Mouse (Mus musculus) intestine, embryonic 15.5 days (tissue): Measurements from ENCODE around the gene Clec11a. TPM values are rescaled to one million over a fixed set of nuclear protein-coding genes. Genes with fewer than 3 reads are reported as not detected.
"Not testable (repeated sequence)": the region's sequence is repeated elsewhere in the genome, so short reads cannot be mapped to it uniquely, and the experiment has no call there.

Experiments
- ATAC-seq: fragments of 200-750 bp; cut with Nextera tagmentation; 2 replicates; pipeline ENCODE4 v1.8.0; 2017; ENCODE audit warnings: moderate TSS enrichment, moderate library complexity
- H3K27ac ChIP-seq: fragments of 300-500 bp; sonication (generic); 2 replicates; pipeline ENCODE4 v1.5.1; 2015; ENCODE audit warnings: mild to moderate bottlenecking, inconsistent platforms
- H3K27me3 ChIP-seq: fragments of 300-500 bp; sonication (generic); replicated peaks from 2 replicates; pipeline ENCODE4 v1.6.1; 2015; ENCODE audit warnings: inconsistent platforms
- H3K36me3 ChIP-seq: fragments of 300-500 bp; sonication (generic); 2 replicates; pipeline ENCODE4 v1.6.1; 2015; ENCODE audit warnings: inconsistent platforms
- H3K4me1 ChIP-seq: fragments of 300-500 bp; sonication (generic); replicated peaks from 2 replicates; pipeline ENCODE4 v1.6.1; 2015; ENCODE audit warnings: inconsistent platforms
- H3K4me2 ChIP-seq: fragments of 300-500 bp; sonication (generic); replicated peaks from 2 replicates; pipeline ENCODE4 v1.6.1; 2015; ENCODE audit warnings: mild to moderate bottlenecking, inconsistent platforms
- H3K4me3 ChIP-seq: fragments of 300-500 bp; sonication (generic); replicated peaks from 2 replicates; pipeline ENCODE4 v1.5.1; 2015; ENCODE audit warnings: inconsistent platforms
- H3K9ac ChIP-seq: fragments of 300-500 bp; sonication (generic); 2 replicates; pipeline ENCODE4 v1.6.1; 2015; ENCODE audit warnings: inconsistent platforms
- H3K9me3 ChIP-seq: fragments of 300-500 bp; sonication (generic); 2 replicates; pipeline ENCODE4 v1.6.1; 2016; ENCODE audit warnings: inconsistent platforms
- WGBS: fragments of 180-500 bp; shearing (Covaris S2); methylation state at CpG from one replicate; pipeline ENCODE4 v1.1.7; 2015; 5-methylcytosine and 5-hydroxymethylcytosine counted together
- polyA plus RNA-seq: library from polyadenylated mRNA; unstranded; fragments of >200 nt; fragmentation: Nextera tagmentation; extraction: Ambion mirVana; gene quantifications from 2 replicates; pipeline ENCODE4 v1.2.1, GENCODE M21; 2015

Clec11a gene
- polyA plus RNA-seq, 1 experiment from 2014 or later: 8.0 TPM

GRCm38 (mm10) chr7:44303346-44304340 lies 3.1 kb downstream of the Clec11a start:
- Histone ChIP-seq H3K4me3 (peak overlapping the region; percentile 68), H3K4me2 (peak overlapping the region; percentile 79), H3K4me1 (peaks cover 16% of the 10 kb centered on the region; the same call in 1 of the 2 replicates), H3K27ac (peak overlapping the region; percentile 95; the same call in 1 of the 2 replicates), H3K9me3 (no peaks in the 10 kb centered on the region), H3K27me3 (peaks cover 3% of the 10 kb centered on the region; the same call in 1 of the 2 replicates), H3K36me3 (no peaks in the 10 kb centered on the region), H3K9ac (peak overlapping the region; percentile 87)
- WGBS: 84% methylated on average over 14 of the region's 14 CpGs
- no peak for ATAC-seq

DNA sequence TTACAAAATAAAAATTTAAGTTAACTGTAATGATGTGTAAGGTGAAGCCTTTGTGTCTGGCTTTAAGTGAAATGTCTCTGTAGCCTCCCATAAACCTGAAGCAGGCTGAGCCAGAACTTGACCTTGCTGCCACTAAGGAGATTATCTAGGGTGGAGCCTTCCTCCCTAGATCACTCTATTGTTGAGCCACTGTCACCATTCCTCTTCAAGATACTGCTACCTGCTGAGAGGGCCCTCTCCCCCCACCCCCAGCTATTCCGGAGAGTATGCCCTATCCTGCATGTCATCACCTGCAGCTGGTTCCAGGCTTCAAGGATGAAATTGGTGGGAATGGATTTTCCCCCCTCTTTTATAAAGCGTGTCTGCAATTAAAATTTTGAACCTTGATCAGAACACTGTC lies 9.2 kb downstream of the Clec11a start:
- WGBS: 84% methylated on average over 2 of the region's 2 CpGs
- H3K27ac ChIP-seq: not testable (repeated sequence)

DNA sequence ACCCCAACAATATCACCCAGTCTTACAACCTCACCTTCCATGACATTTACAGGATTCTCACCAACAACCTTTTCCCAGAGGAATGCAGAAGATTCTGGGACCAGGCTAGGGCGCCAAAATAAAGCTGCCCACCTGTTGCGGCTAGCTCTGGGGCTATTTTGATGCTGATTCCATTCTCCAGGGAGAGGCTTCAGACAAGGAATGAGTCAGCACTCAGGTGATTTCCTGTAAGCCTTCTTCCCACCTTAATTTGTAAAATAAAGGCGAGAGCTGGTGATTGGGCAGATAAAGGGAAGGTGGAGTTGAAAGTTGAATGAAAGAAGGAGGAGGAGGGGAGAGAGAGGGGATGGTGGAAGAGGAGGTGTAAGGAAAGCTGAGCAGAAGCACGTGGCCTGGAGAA lies 15.3 kb downstream of the Clec11a start:
- Histone ChIP-seq H3K4me1 (no peaks in the 10 kb centered on the region), H3K36me3 (no peaks in the 10 kb centered on the region), H3K9ac (no peak overlapping the region), H3K9me3 (no peaks in the 10 kb centered on the region), H3K4me2 (no peak overlapping the region), H3K4me3 (no peak overlapping the region), H3K27me3 (no peaks in the 10 kb centered on the region), H3K27ac (no peak overlapping the region)
- ATAC-seq: no peak
- 53% methylated on average over 4 of the region's 4 CpGs for WGBS

More for the DNA sequence above, 9.2 kb downstream of the Clec11a start:
- not testable (repeated sequence) for H3K4me2 ChIP-seq, H3K9me3 ChIP-seq, H3K9ac ChIP-seq, H3K27me3 ChIP-seq, H3K36me3 ChIP-seq, ATAC-seq, H3K4me3 ChIP-seq, H3K4me1 ChIP-seq

DNA sequence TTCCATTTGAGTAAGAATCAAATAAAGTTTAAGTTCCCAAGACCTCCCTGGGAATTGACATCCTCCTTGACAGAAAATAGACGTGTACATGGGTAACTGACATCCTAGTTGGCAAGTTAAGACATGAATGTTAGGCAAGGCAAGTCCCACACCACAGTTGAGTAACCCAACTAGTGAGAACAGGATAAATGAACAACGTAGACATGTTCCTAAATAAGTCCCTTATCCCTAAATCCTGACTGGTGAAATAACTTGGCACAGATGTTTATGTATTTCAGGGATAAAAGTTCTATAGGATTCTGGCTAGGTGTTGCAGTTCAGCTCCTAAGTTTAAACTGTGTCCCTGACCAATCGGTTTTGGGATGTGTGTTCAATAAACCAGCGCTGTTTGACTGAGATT lies 15.7 kb downstream of the Clec11a start:
- no peak overlapping the region for H3K4me3 ChIP-seq
- H3K36me3 ChIP-seq: no peaks in the 10 kb centered on the region
- H3K27ac ChIP-seq: no peak overlapping the region
- H3K27me3 ChIP-seq: no peaks in the 10 kb centered on the region
- no peak overlapping the region for H3K9ac ChIP-seq
- H3K4me1 ChIP-seq: no peaks in the 10 kb centered on the region
- H3K4me2 ChIP-seq: no peak overlapping the region
- 75% methylated on average over 4 of the region's 4 CpGs for WGBS
- no peaks in the 10 kb centered on the region for H3K9me3 ChIP-seq
- no peak for ATAC-seq

GRCm38 (mm10) chr7:44287760-44288159 lies 18.9 kb downstream of the Clec11a start:
- H3K9ac ChIP-seq: no peak overlapping the region
- no peaks in the 10 kb centered on the region for H3K27me3 ChIP-seq
- H3K4me3 ChIP-seq: no peak overlapping the region
- no peaks in the 10 kb centered on the region for H3K4me1 ChIP-seq
- no peak overlapping the region for H3K27ac ChIP-seq
- H3K36me3 ChIP-seq: no peaks in the 10 kb centered on the region
- ATAC-seq: no peak
- H3K4me2 ChIP-seq: no peak overlapping the region
- WGBS: 53% methylated on average over 7 of the region's 7 CpGs
- H3K9me3 ChIP-seq: no peaks in the 10 kb centered on the region

- ATAC-seq: no peak
- Histone ChIP-seq H3K27ac (no peak overlapping the region), H3K4me2 (no peak overlapping the region), H3K9me3 (no peaks in the 10 kb centered on the region), H3K36me3 (no peaks in the 10 kb centered on the region), H3K27me3 (no peaks in the 10 kb centered on the region), H3K4me3 (no peak overlapping the region), H3K4me1 (no peaks in the 10 kb centered on the region), H3K9ac (no peak overlapping the region)
- 78% methylated on average over 7 of the region's 7 CpGs for WGBS
Observed at GRCm38 (mm10) chr7:44281586-44281985, 25.1 kb downstream of the Clec11a start.

DNA sequence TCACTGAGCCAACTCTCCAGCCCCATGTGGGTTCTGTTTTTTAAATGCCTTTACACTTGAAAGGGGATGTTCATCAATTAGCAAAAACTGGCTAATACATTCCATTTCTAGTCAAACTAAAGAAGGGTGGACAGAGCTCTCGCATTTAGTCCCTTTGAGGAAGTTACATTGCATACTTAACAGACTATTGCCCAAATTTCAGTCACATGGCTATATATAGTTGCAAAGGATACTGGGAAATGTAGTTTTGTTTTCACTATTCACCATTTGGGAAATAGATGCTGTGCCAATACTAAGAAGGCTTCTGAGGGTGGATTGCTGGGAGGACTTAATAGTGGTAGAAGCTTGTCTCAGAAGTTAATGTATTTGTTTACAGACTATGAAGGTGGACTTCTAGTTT lies 25.7 kb downstream of the Clec11a start:
- 63% methylated on average over 1 of the region's 1 CpGs for WGBS
- no peak overlapping the region for H3K4me3 ChIP-seq

GRCm38 (mm10) chr7:44277250-44277622 lies 29.5 kb downstream of the Clec11a start:
- H3K4me1 ChIP-seq: no peaks in the 10 kb centered on the region
- WGBS: 44% methylated on average over 2 of the region's 2 CpGs
- no peak for ATAC-seq

More for the DNA sequence above, 25.7 kb downstream of the Clec11a start:
- Histone ChIP-seq H3K9me3 (no peaks in the 10 kb centered on the region), H3K27me3 (no peaks in the 10 kb centered on the region), H3K4me2 (no peak overlapping the region), H3K27ac (no peak overlapping the region), H3K4me1 (no peaks in the 10 kb centered on the region), H3K9ac (no peak overlapping the region), H3K36me3 (no peaks in the 10 kb centered on the region)
- ATAC-seq: no peak

GRCm38 (mm10) chr7:44276461-44277249 lies 30.0 kb downstream of the Clec11a start:
- Histone ChIP-seq H3K36me3 (no peaks in the 10 kb centered on the region), H3K4me3 (no peak overlapping the region), H3K27me3 (0 out of 2 replicates have a peak, but pooled peaks cover 6% of the 10 kb centered on the region), H3K9ac (no peak overlapping the region), H3K4me2 (no peak overlapping the region), H3K27ac (no peak overlapping the region), H3K4me1 (no peaks in the 10 kb centered on the region), H3K9me3 (no peaks in the 10 kb centered on the region)
- WGBS: 73% methylated on average over 10 of the region's 10 CpGs
- no peak for ATAC-seq

More at GRCm38 (mm10) chr7:44277250-44277622, 29.5 kb downstream of the Clec11a start:
- 0 out of 2 replicates have a peak, but pooled peaks cover 6% of the 10 kb centered on the region for H3K27me3 ChIP-seq
- H3K36me3 ChIP-seq: no peaks in the 10 kb centered on the region
- no peak overlapping the region for H3K9ac ChIP-seq
- H3K9me3 ChIP-seq: no peaks in the 10 kb centered on the region
- no peak overlapping the region for H3K4me2 ChIP-seq
- no peak overlapping the region for H3K4me3 ChIP-seq
- H3K27ac ChIP-seq: no peak overlapping the region

GRCm38 (mm10) chr7:44275546-44275945 lies 31.2 kb downstream of the Clec11a start:
- H3K9ac ChIP-seq: no peak overlapping the region
- H3K4me3 ChIP-seq: no peak overlapping the region
- WGBS: 77% methylated on average over 3 of the region's 3 CpGs
- H3K9me3 ChIP-seq: no peaks in the 10 kb centered on the region
- 0 out of 2 replicates have a peak, but pooled peaks cover 6% of the 10 kb centered on the region for H3K27me3 ChIP-seq
- no peaks in the 10 kb centered on the region for H3K4me1 ChIP-seq
- no peak overlapping the region for H3K27ac ChIP-seq
- no peak for ATAC-seq
- no peak overlapping the region for H3K4me2 ChIP-seq
- H3K36me3 ChIP-seq: no peaks in the 10 kb centered on the region

DNA sequence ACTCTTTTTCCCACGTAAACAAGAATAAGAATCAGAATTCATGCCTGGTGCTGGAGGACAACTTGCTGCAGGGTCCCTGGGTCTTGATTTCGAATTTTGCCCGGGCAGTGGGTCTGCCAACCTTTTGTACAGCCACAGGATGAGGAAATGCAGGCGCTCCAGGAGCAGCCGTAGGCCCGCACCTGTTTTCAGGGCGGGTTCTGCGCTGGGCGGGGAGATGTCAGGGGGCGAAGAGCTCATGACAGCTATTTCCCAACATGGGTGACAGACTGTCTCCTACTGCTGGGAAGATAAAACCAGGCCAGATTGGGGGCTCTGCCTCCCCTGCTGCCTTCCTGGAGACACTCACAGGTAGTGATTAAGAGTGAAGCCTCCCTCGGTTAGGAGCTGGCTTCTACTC lies 32.6 kb downstream of the Clec11a start:
- 29% methylated on average over 11 of the region's 11 CpGs for WGBS
- Histone ChIP-seq H3K27me3 (0 out of 2 replicates have a peak, but pooled peaks cover 6% of the 10 kb centered on the region), H3K36me3 (no peaks in the 10 kb centered on the region), H3K27ac (no peak overlapping the region), H3K9ac (no peak overlapping the region), H3K4me3 (no peak overlapping the region), H3K4me1 (no peaks in the 10 kb centered on the region), H3K9me3 (no peaks in the 10 kb centered on the region), H3K4me2 (no peak overlapping the region)
- ATAC-seq: no peak

GRCm38 (mm10) chr7:44273446-44273845 lies 33.3 kb downstream of the Clec11a start:
- Histone ChIP-seq H3K9ac (no peak overlapping the region), H3K36me3 (no peaks in the 10 kb centered on the region), H3K4me1 (no peaks in the 10 kb centered on the region), H3K4me3 (no peak overlapping the region), H3K9me3 (no peaks in the 10 kb centered on the region), H3K27me3 (0 out of 2 replicates have a peak, but pooled peaks cover 6% of the 10 kb centered on the region), H3K4me2 (no peak overlapping the region), H3K27ac (no peak overlapping the region)
- WGBS: 69% methylated on average over 7 of the region's 7 CpGs
- no peak for ATAC-seq
